Mouse (Mus musculus) retina, embryonic 14.5 days (tissue): ENCODE results near the gene Fut8.

Source experiments
- DNase-seq: peaks from one replicate; pipeline ENCODE4 v3.0.0-alpha.2; 2015; ENCODE audit warnings: low spot score

Gene Fut8

DNA sequence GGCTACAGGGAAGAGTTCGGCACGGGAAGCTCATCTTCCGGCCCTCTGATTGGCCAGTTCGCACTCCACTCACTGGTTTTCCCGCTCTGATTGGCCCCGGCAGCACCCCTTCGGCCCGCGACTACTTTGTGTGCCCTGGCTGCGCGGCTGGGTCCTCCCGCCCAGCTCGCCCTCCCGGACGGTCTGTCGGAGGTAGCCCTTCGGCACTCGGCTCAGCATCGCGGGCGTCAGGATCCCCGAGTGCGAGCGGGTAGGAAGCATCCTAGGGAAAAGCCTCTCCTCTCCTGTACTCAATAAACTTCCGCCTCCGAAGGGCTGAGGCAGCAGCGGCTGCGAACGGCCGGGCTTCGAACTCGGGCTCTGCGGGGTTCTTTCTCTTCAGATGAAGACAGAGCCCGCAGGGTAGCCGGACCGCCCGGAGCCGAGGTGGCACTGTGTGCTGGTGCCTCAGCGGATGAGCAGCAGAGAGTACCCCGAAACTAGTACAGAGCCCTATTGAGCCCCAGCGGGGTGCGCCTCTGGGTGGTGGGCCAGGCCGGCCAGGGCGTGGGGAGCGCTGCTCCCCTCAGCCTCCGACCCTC is at the start of gene Fut8:
Fut8 (plus strand) TSS at position 176 of the 581 bp plus-strand sequence.
- peak; percentile 91 for DNase-seq

DNA sequence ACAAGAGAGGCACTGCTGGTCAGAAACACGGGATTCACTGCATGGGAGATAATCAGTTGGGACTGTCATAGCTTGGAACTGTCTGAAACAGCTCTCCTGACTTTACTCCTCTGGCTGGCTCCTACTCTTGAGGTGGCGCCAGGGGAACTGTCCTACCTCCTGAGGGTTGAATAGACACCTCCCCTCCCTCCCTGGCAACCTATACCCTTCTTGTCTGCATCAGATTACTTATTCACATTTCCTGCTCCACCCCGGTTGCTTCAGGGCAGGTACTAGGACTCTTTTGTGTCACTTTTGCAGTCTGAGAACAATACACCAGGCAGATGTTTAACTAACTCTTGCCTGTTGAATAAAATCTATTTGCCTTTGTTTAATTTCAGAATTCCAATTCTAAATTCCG is 48.8 kb upstream of the Fut8 start:
- DNase-seq = no peak

DNA sequence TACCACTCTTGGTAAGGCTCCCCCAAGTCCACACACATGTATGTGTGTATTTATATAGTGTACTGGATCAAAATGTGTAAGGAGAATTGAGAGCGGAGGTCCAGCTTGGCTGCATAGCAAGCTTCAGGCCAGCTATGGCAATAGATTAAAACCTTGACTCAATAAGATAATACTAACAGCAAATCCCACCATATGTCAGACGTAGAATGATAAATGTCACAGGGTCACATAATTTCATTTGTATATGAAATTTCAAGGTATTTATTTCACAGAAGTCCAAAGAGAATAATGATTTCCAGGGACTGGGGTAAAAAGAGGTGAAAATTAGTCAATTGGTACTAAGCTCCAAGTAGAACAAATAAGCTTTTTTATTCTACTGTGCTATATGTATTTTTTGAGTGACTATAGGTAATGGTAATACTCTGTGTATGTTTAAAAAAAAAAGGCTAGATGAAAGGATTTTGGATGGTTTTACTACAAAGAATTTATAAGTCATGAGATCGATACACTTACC is 47.9 kb upstream of the Fut8 start:
- no peak for DNase-seq

DNA sequence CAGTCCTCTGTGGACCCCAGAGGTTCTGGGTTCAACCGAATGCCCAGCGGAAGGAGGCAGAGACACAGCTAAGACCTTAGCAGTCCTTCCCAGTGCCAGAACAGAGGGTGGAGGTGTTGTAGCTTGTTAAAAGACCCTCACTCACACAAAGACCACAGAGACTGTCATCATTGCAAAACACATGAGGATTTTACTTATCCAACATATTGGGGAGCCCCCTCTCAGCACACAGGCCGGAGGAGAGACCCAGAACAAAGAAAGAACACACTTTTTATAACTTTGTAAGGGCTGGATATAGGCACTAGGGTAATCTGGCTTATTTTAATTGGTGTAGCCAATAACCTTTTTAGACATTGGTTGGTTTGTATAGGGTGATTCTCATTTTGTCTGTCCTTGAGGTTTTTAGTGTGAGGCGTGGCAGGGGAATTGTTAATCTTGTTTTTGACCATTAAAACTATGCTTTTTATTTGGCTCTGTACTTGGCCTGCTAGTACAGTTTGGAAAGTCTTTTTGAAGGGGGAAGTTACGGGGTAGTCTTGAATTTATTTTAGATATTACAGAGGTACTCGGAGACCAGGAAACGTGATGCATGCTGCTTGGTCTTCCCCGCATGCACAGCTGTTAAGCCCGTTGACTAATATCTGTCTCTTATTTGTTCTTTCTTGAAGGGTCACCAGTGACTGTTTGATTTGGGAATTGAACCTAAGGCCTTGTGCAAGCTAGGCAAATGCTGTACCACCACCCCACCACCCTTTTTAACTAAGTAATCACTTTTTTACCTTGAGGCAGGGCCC is 46.2 kb upstream of the Fut8 start:
- DNase-seq = no peak

DNA sequence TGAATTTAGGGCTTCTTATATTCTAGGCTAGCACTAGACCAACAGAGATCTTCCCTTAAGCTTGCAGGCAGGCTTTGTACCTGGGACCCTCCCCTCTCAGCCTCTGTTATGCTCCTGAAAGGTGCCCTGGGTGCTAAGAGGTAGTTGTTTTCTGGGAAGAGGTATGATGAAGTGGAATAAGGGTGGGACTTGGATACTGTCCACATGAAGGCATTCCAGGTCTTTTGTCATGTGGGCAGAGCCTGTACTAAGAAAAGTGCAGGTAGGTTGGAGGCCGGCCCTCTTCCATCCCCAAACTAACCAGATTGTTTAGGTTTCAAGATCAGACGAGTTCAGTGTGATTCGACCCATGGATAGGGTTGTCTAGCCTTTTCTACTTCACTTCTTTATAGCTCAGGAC is 45.2 kb upstream of the Fut8 start:
- no peak for DNase-seq

DNA sequence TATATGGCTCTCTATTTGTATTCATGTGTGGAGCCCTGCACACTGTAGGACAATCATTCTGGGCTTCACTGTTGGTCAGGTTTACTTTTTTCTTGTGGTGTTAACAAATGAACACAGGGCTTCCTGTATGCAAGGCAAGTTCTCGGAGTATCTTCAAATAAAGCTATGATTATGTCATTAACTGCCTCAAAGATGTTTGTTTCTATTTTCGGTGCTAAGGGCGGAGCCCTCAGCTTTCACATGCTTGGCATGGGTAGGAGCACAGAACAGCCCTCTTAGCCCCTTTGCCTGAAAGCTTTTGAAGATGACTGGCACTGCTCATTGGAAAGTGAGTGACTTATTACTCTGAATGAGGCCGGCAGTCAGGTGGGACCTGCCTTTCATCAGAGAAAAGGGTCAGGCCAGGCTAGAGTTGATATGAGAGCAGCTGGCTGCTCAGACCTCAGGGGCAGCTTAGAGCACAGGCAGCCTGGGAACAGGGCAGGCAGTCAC is 44.7 kb upstream of the Fut8 start:
- DNase-seq = no peak

DNA sequence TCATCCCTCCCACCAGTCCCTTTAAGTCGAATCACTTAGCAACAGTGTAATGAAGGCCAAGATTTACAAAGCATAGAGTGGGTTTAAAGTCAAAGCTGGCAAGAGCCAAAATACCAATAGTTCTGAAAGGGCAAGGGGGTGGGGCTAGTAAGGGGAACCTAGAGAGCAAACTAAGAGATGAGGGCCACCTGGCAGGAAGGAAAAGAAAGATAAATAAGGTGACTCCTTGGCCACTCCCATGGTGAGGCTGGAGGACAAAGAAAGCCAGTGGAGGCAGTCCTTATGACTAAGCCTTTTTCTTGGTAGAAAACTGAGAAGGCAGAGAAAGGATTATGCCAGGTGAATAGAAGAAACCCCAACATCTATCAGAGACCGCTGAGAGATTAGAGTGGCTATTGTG is 42.9 kb upstream of the Fut8 start:
- DNase-seq = no peak

DNA sequence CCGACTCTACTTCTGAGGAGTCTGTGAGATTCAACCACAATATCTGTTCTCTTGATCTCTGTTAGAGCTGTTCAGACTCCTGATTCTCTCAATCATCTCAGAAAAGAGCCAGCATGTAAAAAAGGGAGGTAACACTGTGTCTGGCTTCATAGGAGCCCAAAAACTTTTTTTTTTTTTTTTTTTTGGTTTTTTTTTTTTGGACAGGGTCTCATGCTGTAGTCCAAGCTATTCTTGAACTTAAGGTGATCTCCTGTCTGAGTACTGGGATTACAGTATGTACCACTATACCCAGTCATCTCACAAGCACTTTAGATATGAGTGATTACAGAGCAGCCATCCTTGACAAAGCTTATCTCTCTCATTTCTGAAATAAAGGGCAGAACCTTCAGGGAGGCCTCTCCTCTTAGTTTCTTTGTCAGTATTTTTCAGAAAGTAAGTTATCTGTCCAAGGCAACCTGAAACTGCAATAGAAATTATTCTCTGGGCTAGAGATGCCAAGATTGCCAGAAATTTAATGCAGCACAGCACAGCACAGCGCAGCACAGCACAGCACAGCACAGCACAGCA is 41.3 kb upstream of the Fut8 start:
- DNase-seq = no peak

DNA sequence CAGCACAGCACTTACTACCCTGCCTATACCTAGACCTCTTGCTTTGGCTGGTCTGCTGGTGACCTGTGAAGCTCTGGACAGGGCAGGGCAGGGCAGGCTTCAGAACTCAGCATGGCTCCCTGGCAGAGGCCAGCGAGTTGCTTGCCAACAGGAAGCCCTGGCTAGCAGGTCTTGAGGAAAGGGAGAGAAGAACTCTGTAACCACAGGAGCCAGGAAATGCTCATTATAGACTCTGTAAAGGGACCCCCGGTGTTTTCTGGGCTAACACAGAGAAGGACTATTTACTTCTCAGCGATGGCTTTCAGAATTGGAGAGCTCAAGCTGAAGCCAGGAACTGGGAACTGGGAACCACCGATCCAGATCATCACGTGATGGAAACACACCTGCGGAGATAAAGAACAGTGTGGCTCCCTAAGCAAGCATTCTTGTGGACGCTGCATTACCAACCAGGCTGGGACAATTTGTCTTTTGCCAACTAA is 40.8 kb upstream of the Fut8 start:
- no peak for DNase-seq

DNA sequence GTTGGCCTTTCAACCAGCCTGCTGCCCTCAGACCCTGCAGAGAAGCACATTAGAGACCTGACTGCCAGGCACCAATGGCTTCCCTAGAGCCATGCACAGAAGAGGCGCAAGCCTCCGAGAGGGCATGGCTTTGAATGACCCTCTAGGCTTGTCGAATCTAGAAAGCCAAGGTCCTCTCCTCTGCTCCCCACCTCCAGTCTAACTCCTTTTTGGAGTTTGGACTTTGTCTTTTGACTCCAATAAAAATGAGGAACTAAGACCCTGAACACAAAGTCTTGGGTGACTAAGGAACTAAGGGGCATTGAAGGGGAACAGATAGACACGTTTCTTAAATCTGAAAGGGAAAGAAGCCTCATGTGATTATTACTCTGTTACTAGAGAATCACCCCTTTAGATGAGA is 39.7 kb upstream of the Fut8 start:
- DNase-seq = no peak

DNA sequence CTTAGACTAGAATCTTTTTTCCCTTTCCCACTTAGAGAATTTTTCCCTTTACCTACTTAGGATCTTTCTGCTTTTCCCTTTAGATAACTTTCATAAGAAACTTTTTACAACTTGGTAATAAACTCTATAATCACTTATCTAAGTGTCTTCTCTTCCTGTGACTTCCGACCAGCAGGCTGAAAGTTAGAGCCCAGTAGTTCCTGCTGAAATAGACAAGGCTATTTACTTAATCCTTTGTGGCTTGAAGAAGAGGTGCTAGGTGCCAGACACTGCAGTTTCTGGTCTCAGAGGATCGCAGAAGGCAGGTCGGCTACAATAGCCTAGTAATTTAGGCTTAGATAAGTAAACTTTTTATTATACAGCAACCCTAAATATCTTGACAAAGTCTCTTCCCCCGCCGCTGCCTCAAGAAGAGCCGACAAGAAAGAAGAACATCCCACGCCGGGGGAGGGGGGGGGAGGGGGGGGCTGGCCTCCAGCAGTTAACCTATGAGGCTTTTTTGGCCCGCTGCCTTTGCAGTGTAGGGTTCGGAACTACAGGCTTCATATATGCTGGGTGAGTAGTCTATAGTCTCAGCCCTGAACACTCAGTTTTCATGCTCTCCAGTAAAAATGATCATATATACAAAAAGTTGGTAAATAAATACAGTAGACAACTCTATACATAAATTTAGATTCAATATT is 36.3 kb upstream of the Fut8 start:
- no peak for DNase-seq

DNA sequence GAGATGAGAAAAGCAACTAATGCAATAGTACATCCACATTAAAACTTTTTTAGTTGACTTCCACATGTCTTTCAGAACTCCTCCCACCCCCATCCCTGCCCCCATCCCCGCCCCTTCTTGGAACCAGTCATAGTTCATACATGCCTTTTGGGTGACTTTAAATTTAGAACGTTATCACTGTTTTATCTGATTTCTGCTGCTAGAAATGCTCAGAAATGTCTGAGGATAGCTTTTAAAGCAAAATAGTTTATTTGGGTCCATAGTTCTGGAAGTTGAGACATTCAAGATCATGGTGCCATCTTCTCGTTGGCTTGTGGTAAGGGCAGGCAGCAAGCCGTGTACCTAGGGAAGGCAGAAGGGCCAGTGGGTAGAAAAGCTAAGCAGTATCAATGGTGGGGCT is 34.8 kb upstream of the Fut8 start:
- DNase-seq = no peak

DNA sequence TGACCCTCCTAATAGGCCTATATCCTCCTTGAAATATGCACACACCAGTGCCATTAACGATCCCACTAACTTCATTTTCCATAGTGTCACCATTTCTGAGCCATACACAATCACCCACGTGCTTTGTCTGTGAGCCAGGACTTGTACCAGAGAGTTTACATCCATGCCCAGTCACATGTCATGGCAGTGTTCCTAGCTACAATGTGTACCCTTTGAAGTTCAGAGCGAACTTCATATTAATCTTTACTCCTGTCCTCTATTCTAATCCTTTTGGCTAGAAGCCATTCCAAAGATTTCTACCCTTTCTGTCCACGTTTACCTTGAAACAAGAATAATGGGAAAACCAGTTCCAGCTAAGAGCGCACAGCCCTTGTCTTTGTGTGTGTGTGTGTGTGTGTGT is 31.1 kb upstream of the Fut8 start:
- no peak for DNase-seq

DNA sequence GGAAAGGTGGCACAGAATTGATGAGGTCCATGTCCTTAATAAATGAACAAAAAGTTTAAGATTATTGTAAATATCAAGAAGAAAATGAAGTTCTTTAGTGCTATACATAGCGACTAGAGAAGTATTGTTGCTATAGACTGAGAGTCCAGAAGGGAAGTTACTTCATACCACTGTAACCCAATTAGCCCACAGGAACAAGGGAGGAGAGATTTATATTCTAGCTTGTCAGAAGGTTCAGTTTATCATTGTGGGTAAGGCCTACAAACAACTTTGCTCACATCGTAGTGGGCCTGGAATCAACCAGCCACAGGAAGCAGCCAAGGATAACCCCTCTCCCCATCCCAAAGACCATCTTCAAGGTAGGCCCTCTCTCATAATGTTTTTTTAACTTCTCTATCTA is 29.9 kb upstream of the Fut8 start:
- DNase-seq = no peak

DNA sequence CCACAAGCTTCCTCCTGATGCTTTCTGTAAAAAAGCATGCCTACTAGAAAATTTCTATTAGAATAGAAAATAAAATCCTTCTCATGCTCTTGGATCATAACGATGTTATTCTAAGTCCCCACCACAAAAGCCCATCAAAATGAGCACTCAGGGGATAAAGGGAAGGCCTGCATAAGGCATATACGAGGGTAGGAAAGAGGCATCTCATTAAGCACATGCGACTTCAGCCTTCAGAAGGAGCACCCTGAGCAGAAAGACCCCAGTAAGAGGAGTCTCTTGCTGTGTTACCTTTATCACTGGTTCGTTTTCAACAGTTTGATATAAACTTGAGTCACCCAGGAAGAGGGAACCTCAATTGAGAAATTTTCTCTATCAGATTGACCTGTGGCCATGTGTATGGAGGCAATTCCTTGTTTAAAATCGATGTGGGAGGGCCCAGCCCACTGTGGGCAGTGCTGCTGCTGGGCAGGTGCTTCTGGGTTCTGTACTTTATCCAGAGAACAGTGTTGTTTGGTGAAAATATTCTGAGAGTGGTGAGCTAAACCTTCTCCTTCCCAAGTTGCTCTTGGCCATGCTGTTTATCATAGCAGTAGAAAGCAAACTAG is 29.2 kb upstream of the Fut8 start:
- no peak for DNase-seq

DNA sequence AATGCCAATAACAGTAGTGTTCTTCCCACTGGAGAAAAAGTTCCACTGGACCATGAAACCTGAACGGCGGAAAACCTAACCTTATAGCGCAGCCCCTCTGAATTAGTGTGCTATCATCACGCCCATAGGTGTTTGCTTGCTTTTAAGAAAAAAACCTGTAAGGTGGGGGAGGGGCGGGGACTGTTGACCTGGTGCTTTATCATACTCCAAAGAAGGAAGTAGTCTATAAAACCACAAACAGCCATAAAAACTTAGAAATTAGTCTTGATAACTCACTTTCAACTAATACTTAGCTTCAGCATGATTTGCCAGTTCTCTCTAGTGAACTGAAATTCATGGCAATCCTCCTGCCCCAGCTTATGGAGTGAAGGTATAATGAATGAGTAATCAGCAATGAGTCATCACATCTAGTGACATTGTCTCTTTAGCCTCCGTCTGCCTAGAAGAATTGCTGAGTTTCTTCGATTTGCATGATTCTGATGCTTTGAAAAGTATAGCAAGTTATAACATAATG is 26.2 kb upstream of the Fut8 start:
- no peak for DNase-seq

DNA sequence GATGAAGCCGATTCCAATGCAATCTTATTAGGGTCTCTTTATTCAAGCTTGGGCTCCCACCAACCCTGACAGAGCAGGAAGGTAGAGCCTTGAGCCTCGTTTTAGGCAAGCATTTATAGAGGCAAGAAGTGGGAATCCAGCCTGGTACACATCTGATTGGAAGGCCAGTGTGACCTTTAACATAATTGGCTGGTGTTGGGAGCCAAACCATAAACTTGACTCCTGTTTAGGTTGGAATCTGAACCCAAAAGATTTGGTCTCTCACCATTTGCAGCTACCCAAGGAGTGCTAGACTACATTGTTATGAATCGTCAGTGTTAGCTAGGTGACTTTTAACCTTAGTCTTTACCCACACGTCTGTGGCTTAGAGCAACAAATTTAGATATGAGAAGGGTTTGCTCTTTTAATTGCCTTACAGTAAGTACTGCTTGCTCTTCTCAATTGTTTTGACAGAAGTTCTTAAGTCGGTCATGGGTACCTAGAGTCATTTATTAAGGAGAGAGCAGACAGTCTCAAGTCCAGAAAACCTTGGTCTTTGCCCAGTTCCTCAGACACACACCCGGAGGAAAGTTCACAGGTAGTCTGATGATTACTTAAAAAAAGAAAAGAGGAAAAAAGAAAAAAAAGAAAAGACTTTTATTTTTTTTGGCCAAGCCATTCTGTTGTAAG is 23.9 kb upstream of the Fut8 start:
- no peak for DNase-seq

DNA sequence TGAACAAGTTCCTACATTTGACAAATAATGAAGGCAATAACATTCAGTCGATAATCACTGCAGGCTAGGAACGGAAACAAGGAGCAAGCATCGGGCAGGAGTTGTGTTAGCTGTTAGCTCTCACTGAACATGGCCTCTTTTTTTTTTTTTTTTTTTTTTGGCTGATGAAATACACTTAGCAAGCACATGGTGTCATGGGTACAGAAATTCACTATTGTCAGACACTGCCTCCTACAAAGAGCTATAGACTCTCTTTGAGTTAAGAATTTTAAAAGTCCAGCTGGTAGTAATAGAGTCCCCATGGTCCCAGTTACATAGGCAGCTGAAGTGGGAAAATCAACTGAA is 23.4 kb upstream of the Fut8 start:
- no peak for DNase-seq

DNA sequence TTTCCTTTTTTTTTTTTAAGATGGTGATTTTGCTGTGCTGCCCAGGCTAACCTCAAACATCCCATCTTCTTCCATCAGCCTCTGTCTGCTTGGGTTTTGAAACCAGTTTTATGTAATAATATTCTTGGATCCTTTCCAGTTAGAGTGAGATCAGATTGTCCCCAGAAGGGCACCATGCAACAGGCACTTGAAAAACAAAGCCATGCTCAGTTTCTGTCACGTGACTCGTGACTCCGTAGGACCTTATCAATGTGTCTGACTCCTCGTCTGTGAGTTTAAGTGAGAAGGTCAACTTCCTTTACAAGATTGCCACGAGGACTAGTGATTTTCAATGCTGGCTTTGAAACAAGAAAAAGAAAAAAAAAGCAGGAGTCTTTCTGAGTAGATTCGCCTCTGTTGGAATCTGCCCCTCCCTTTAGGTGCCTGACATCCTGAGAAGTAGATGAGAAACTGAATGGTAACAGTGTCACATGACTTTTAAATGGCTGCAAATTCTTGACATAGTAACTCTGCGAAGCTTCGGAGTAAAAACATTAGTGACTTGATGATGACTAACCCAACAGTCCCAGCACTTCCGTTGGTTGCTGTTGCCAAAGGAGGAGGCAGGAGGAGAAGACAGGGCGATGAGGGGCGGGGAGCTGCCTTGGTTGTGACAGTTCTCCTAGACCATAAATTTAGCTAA is 21.3 kb upstream of the Fut8 start:
- DNase-seq = no peak

DNA sequence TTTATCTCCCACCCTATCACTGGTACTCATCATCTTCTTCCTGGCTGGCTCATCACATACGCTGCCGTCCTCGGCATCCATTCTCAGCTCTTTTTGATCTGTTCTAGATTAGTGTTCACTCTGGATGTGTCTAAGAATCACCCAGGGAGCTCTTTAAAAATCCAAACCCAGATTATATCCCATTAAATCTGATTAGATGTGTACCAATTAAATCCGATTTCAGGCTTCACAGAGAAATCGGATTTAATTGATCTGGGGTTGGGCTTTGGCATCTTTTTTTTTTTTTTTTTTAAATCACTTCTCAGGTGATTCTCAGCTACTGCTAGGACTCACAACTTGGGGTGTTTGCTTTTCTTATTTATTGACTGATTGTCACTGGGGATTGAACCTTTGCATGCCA is 17.3 kb upstream of the Fut8 start:
- no peak for DNase-seq
